Mouse (Mus musculus): Measurements from ENCODE around the gene Olfr1426.
"Not testable (repeated sequence)": the region's sequence is repeated elsewhere in the genome, so short reads cannot be mapped to it uniquely, and the experiment has no call there.

Gene Olfr1426

DNA sequence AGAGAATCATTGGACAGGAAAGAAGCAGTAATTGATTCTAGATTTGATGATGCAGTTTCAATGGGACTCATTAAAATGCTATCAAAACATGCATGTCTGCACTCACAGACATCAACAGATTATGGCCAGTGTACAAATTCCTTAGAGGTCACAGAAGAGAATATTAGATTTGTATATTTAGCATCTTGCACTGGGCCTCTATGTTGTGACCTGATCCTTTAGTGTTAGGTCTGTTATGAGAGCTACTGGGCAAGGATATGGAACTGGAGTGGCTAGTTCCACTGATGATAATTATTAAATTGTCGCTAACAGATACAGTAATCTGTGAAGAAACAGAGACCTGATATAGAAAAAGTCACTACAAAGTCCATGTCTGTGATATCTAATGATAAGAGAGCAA lies at the start of gene Olfr1426:
TSS of gene Olfr1426 (minus strand) at position 101 of the 400 bp plus-strand sequence.
- DNase-seq = no peak

GRCm38 (mm10) chr19:12134289-12134688 lies 42.5 kb upstream of the Olfr1426 start:
- peak; percentile 41 to 44 for DNase-seq

DNA sequence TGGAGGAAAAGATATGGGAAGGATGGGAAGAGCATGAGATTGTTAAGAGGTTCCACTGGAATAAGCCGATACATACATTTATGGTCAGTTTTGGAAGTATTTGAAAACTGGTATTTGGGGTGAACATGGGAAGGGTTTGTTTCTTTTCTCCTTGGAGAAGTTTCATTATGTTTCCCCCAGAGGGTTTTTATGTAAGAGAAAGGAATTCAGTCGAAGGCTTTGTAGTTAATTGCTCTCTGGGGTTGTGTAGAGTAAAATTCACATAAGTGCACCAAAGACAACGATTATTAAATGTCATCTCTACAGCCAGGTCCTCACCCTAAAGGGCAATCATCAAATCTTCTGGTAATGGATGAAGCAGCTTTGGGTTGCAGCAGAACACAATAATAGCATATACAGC lies 31.3 kb upstream of the Olfr1426 start, which contains the start of gene Olfr76:
TSS of gene Olfr76 (minus strand) at position 101 of the 400 bp plus-strand sequence.
- DNase-seq = no peak

DNA sequence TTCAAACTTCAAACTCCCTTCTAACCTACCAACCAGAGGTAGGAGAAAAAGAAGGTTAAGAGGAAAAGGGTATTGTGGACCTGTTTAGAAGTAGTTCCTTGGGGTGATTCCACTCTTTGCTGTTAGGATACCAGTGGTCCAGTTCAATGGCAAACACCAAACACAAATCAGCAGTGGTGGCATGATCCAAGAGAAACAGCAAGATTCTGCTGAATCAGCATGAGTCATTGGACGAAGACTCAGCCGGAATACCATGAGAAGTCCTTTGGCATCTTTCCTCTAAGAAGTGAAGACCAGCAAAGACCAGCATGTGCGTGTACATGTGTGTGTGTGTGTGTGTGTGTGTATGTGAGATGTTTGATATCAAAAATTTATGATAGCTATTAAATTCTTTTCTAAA lies 24.7 kb upstream of the Olfr1426 start:
- DNase-seq = no peak

GRCm38 (mm10) chr19:12115797-12116196 lies 24.0 kb upstream of the Olfr1426 start, which contains the start of gene Olfr1428:
Gene Olfr1428 (minus strand): TSS chr19:12115897.
- DNase-seq = no peak

DNA sequence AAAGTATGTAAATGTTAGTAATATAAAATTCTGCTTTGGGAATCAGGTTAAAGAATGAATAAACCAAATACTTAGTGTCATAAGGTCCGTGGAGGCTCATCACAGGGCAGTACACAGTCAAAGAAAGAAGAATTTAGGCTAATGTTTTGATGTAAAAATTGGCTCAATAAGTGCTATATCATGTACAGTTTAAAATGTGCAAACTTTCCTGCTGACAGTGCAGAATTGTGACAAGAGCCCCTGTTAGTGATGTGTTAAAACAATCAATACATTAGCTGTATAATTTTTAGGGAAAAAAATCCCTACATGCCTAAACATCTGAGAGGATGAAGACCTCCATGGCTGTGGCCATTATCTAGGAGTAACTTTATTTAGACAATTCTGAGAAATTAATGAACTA lies 22.0 kb upstream of the Olfr1426 start:
- no peak for DNase-seq

- DNase-seq = no peak
Observed at GRCm38 (mm10) chr19:12104541-12104940, 12.7 kb upstream of the Olfr1426 start.

- DNase-seq = no peak
Observed at GRCm38 (mm10) chr19:12103234-12103633, 11.4 kb upstream of the Olfr1426 start, which contains the start of gene Olfr1427. Gene Olfr1427 (minus strand): TSS chr19:12103334.

- DNase-seq = not testable (repeated sequence)
Observed at GRCm38 (mm10) chr19:12077631-12078030, 14.2 kb downstream of the Olfr1426 start, which contains the start of gene Olfr1425. Gene Olfr1425 (minus strand): TSS chr19:12077731.

GRCm38 (mm10) chr19:12069546-12069945 lies 22.3 kb downstream of the Olfr1426 start:
- DNase-seq = not testable (repeated sequence)

GRCm38 (mm10) chr19:12067806-12068205 lies 24.0 kb downstream of the Olfr1426 start:
- not testable (repeated sequence) for DNase-seq

DNA sequence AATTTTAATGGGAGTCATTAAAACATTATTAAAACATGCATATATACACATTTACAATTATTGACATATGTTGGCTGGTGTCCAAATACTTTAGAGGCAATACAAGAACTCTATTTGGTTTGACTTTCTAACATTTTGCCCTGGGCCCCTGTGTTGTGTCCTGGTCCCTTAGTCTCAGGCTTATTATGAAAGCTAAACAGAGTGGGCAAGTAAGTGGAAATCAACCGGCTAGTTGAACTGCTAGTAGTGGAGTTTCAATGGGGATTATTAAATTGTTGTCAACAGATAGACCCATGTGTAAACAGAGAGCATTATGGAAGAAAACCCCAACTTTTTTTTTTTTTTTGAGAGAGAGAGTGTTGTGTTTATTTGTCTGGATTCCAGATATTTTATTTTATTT lies 29.2 kb downstream of the Olfr1426 start, which contains the start of gene Olfr1424:
TSS of gene Olfr1424 (minus strand) at position 101 of the 400 bp plus-strand sequence.
- DNase-seq = not testable (repeated sequence)

DNA sequence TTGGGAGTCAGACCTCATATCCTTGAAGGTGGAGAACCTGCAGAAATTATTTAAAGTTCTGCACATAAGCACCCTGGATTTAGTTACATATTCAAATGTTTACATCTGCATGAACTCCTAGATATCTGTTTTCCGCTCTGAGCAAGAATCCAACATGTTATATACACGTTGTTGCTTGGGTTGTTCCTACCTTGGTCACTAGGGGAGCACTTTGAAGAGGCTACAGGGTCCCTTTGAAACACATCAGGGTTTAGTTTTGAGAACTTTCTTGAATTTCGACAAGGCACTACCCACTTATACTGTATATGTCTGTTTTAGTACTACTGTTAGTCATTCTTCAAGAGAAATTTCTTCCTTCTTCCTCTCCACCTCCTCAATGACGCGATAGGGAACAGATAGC lies 48.6 kb downstream of the Olfr1426 start:
- DNase-seq = no peak

GRCm38 (mm10) chr19:12041217-12041616 lies 50.6 kb downstream of the Olfr1426 start, which contains the start of gene Olfr1423:
Gene Olfr1423 (minus strand): TSS chr19:12041317.
- DNase-seq = no peak

DNA sequence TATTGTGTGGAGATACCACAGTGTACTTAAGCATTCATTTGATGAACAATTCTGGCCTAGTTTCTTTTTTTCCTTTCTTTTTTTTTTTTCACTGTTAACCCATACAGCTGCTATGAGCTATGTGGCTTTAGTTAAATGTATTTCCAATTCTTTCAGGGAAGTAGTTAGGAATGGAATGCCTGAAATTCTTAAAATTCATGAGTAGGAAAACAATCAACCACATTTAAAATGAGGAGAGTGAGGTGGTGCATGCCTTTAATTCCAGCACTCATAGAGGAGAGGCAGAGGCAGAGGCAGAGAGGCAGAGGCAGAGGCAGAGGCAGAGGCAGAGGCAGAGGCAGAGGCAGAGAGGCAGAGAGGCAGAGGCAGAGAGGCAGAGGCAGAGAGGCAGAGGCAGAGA lies 54.1 kb downstream of the Olfr1426 start:
- DNase-seq = no peak

Data from cerebellum, postnatal 14 days (tissue).